Mouse (Mus musculus) forebrain, embryonic 11.5 days (tissue): ENCODE data around the gene Snrpf. TPM values are rescaled to one million over a fixed set of nuclear protein-coding genes. Genes with fewer than 3 reads are reported as not detected.

ENCODE experiments used
- ATAC-seq: fragments of 200-750 bp; cut with Nextera tagmentation; replicated peaks from 2 replicates; pipeline ENCODE4 v1.8.0; 2017; ENCODE audit warnings: moderate TSS enrichment; ENCODE audit not compliant: low FRiP score
- DNase-seq: peaks from one replicate; pipeline ENCODE4 v3.0.0-alpha.2; 2017; ENCODE audit warnings: low spot score
- H3K27ac ChIP-seq: fragments of 300-500 bp; sonication (generic); 2 replicates; pipeline ENCODE4 v1.5.1; 2014; ENCODE audit warnings: low read depth, low read length
- H3K27me3 ChIP-seq: fragments of 300-500 bp; sonication (generic); 2 replicates; pipeline ENCODE4 v1.6.1; 2014; ENCODE audit warnings: mild to moderate bottlenecking, low read length, mixed read lengths; ENCODE audit not compliant: control insufficient read depth, insufficient read depth
- H3K36me3 ChIP-seq: fragments of 300-500 bp; sonication (generic); 2 replicates; pipeline ENCODE4 v1.6.1; 2014; ENCODE audit warnings: mild to moderate bottlenecking, low read length, moderate library complexity, mixed read lengths; ENCODE audit not compliant: control insufficient read depth, insufficient read depth
- H3K4me1 ChIP-seq: fragments of 300-500 bp; sonication (generic); replicated peaks from 2 replicates; pipeline ENCODE4 v1.6.1; 2014; ENCODE audit warnings: low read length, mixed read lengths; ENCODE audit not compliant: control insufficient read depth, insufficient read depth
- H3K4me2 ChIP-seq: fragments of 300-500 bp; sonication (generic); 2 replicates; pipeline ENCODE4 v1.6.1; 2014; ENCODE audit warnings: low read depth, mild to moderate bottlenecking, low read length, moderate library complexity, mixed read lengths; ENCODE audit not compliant: severe bottlenecking
- H3K4me3 ChIP-seq: fragments of 300-500 bp; sonication (generic); 2 replicates; pipeline ENCODE4 v1.5.1; 2014; ENCODE audit warnings: low read depth, low read length
- H3K9ac ChIP-seq: fragments of 300-500 bp; sonication (generic); 2 replicates; pipeline ENCODE4 v1.6.1; 2014; ENCODE audit warnings: low read length
- H3K9me3 ChIP-seq: fragments of 300-500 bp; sonication (generic); 2 replicates; pipeline ENCODE4 v1.6.1; 2016; ENCODE audit warnings: low read length, mixed read lengths; ENCODE audit not compliant: control insufficient read depth
- WGBS: fragments of 180-500 bp; shearing (Covaris S2); extraction: QIAGEN DNeasy Blood & Tissue Kit; methylation state at CpG from one replicate; pipeline ENCODE4 v1.1.7; 2014; 5-methylcytosine and 5-hydroxymethylcytosine counted together
- polyA plus RNA-seq: library from polyadenylated mRNA; unstranded; fragments of >200 nt; fragmentation: Nextera tagmentation; extraction: Ambion mirVana; gene quantifications from 2 replicates; pipeline ENCODE4 v1.2.1, GENCODE M21; 2014

Gene Snrpf
- polyA plus RNA-seq, 1 experiment from 2014 or later, result 155 TPM

DNA sequence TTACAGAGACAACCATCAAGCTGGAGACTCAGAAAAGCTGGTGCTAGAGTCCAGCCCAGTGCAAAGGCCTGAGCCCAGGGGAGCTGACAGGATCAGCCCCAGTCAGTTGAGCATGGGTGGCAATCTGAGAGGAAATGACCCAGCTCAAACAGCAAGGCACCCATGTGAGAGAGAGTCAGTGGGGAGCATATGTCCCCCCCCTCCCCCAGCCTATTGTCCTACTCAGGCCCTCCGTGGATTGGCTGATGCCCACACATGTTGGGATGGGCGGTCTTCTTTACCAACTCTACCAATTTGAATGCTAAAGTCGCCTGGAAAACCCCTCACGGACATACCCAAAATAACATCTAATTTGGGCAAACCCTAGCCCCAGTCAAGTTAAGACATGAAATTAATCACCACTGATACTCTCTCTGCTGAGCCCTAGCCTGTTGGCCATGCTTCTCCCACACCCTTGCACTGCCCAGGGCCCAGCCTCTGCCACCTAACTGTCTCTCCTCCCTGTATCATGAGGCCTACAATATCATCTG is 41.7 kb downstream of the Snrpf start:
- ATAC-seq (peak; percentile 36; the same call in 1 of the 2 replicates), DNase-seq (no peak)
- 96% methylated on average over 4 of the region's 4 CpGs for WGBS
- H3K4me2 ChIP-seq, result no peak overlapping the region
- no peaks in the 10 kb centered on the region for H3K36me3 ChIP-seq
- H3K9ac ChIP-seq, result no peak overlapping the region
- no peak overlapping the region for H3K27ac ChIP-seq
- no peaks in the 10 kb centered on the region for H3K4me1 ChIP-seq
- no peaks in the 10 kb centered on the region for H3K9me3 ChIP-seq
- no peak overlapping the region for H3K4me3 ChIP-seq
- H3K27me3 ChIP-seq, result no peaks in the 10 kb centered on the region

DNA sequence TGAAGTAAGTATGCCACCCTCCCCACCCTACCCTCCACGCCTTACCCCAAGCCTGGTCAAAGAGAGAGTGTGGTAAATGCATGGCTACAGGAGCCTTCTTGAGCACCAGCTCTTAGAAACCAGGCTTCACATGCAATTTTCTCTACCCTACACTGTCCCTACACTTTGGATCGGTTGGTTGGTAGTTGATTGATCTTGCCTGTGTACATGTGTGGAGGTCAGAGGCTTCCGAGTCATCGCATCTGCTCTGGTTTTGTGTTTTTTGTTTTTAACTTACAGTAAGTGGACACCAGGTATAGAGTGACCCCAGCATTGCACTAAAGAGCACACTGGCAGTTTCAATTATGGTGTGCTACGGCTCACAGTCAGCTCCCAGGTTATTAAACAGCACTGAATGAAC is 45.3 kb downstream of the Snrpf start:
- DNase-seq, result no peak

GRCm38 (mm10) chr10:93543176-93543575 is 46.3 kb downstream of the Snrpf start:
- Histone ChIP-seq H3K27me3 (no peaks in the 10 kb centered on the region; the same call in 1 of the 2 replicates), H3K9me3 (no peaks in the 10 kb centered on the region), H3K4me2 (no peak overlapping the region), H3K4me1 (no peaks in the 10 kb centered on the region; the same call in 1 of the 2 replicates), H3K4me3 (no peak overlapping the region), H3K36me3 (no peaks in the 10 kb centered on the region), H3K9ac (no peak overlapping the region), H3K27ac (no peak overlapping the region)
- DNase-seq (no peak), ATAC-seq (no peak)
- 58% methylated on average over 6 of the region's 6 CpGs for WGBS

More for the DNA sequence above, 45.3 kb downstream of the Snrpf start:
- H3K27me3 ChIP-seq, result no peaks in the 10 kb centered on the region
- 81% methylated on average over 5 of the region's 5 CpGs for WGBS
- H3K27ac ChIP-seq, result no peak overlapping the region
- no peak overlapping the region for H3K9ac ChIP-seq
- H3K36me3 ChIP-seq, result no peaks in the 10 kb centered on the region
- H3K4me1 ChIP-seq, result no peaks in the 10 kb centered on the region; the same call in 1 of the 2 replicates
- H3K4me3 ChIP-seq, result no peak overlapping the region
- ATAC-seq, result no peak
- no peaks in the 10 kb centered on the region for H3K9me3 ChIP-seq
- H3K4me2 ChIP-seq, result no peak overlapping the region

- Histone ChIP-seq H3K4me1 (no peaks in the 10 kb centered on the region; the same call in 1 of the 2 replicates), H3K4me3 (no peak overlapping the region), H3K36me3 (no peaks in the 10 kb centered on the region), H3K27me3 (no peaks in the 10 kb centered on the region; the same call in 1 of the 2 replicates), H3K4me2 (no peak overlapping the region), H3K27ac (no peak overlapping the region), H3K9ac (no peak overlapping the region), H3K9me3 (no peaks in the 10 kb centered on the region)
- ATAC-seq (no peak), DNase-seq (no peak)
- WGBS, result 32% methylated on average over 4 of the region's 4 CpGs
Measured at GRCm38 (mm10) chr10:93542356-93542755, 47.1 kb downstream of the Snrpf start.

DNA sequence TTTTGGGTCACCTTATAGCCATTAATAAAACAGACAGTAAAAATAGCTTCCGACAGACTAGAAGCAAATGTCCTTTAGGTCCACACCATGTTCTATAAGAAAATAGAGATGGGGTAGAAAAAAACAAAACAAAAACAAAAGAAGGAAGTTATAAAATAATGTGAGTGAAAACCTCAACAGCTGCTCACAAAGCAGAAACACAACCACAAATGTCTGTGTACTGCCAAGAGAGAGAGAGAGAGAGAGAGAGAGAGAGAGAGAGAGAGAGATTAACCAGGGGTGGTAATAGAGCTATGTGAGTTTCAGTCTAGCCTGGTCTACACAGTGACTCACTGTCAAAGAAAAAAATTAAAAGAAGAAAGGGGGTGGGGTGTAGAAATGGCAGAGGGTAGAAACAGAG is 47.9 kb downstream of the Snrpf start:
- no peak for ATAC-seq
- 83% methylated on average over 1 of the region's 1 CpGs for WGBS

DNA sequence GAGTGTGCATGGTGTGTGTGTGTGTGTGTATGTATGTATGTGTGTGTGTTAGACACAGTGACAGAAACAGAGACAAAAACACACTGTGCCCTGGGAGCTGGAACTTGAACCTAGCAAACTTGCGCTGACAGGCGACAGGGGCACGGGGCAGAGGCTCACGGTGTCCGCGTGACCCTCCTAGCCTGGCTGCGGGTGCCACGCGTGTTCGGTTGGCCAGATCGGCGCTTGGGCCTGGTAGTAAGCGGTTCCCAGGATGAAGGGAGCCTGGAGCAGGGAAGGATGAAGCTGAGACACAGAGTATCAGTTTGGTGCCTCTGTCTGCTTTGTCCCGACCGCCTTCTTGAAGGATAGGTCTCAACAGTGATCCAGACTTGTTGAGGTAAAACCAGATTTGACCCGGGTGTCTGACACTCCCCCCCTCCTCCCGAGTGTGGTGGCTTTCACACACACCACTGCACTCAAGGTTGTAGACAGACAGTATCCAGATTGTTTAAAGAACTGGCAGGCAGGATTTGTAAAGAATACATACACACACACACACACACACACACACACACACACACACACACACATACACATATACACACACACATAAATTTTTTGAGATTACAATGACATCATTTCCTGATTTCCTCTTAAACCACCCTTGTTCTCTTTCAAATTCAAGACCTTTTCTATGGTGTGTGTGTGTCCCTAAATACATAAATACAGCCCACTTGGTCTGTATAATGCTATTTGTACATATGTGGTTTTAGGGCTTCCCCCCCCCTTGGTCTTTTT is 48.9 kb downstream of the Snrpf start, which contains the start of gene Ccdc38:
Gene Ccdc38, plus strand, starts transcription at position 202 of the 780 bp plus-strand sequence.
- H3K4me2 ChIP-seq, result peak within 1 kb of the TSS; percentile 70
- no peaks in the 10 kb centered on the region for H3K9me3 ChIP-seq
- WGBS, result 75% methylated on average over 17 of the region's 17 CpGs
- peak within 1 kb of the TSS; percentile 30 for H3K4me3 ChIP-seq
- DNase-seq, result no peak
- H3K36me3 ChIP-seq, result no peaks in the 10 kb centered on the region
- no peaks in the 10 kb centered on the region; the same call in 1 of the 2 replicates for H3K27me3 ChIP-seq
- no peak for ATAC-seq
- H3K9ac ChIP-seq, result peak within 1 kb of the TSS; percentile 53
- H3K27ac ChIP-seq, result no peak within 1 kb of the TSS
- H3K4me1 ChIP-seq, result no peaks in the 10 kb centered on the region; the same call in 1 of the 2 replicates

More for the DNA sequence above, 47.9 kb downstream of the Snrpf start:
- H3K27me3 ChIP-seq, result no peaks in the 10 kb centered on the region; the same call in 1 of the 2 replicates
- H3K27ac ChIP-seq, result no peak overlapping the region
- H3K9ac ChIP-seq, result no peak overlapping the region
- H3K4me1 ChIP-seq, result no peaks in the 10 kb centered on the region; the same call in 1 of the 2 replicates
- H3K9me3 ChIP-seq, result no peaks in the 10 kb centered on the region
- H3K36me3 ChIP-seq, result no peaks in the 10 kb centered on the region
- H3K4me2 ChIP-seq, result no peak overlapping the region
- no peak overlapping the region for H3K4me3 ChIP-seq
- no peak for DNase-seq

GRCm38 (mm10) chr10:93539775-93540430 is 49.6 kb downstream of the Snrpf start, which contains the start of gene Amdhd1:
Gene Amdhd1, minus strand, starts transcription at chr10:93540033.
- H3K4me2 ChIP-seq, result peak within 1 kb of the TSS; percentile 70
- H3K9me3 ChIP-seq, result no peaks in the 10 kb centered on the region
- peak; percentile 95 for ATAC-seq
- H3K9ac ChIP-seq, result peak within 1 kb of the TSS; percentile 53
- peak within 1 kb of the TSS; percentile 30 for H3K4me3 ChIP-seq
- no peaks in the 10 kb centered on the region; the same call in 1 of the 2 replicates for H3K4me1 ChIP-seq
- no peaks in the 10 kb centered on the region; the same call in 1 of the 2 replicates for H3K27me3 ChIP-seq
- no peak within 1 kb of the TSS for H3K27ac ChIP-seq
- WGBS, result 6% methylated on average over 35 of the region's 35 CpGs
- DNase-seq, result peak; percentile 92
- H3K36me3 ChIP-seq, result no peaks in the 10 kb centered on the region

DNA sequence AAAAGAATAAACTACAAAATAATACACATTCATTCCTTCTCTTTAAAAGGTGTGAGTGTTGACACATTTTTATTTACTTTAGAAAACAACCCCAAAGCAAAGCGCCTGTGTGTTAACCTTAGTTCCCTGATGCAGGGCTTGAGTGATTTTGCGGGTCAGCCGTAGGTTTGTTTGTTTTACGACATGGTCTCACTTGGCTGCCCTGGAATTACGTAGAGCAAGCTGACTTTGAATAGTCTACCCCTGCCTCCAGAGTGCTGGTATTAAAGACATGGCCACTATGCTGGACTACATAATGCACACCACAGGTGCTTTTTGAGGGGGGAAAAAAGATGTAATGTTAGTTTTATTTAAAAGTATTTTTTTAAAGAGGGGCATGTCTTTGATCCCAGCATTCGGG is 50.7 kb downstream of the Snrpf start:
- H3K27me3 ChIP-seq, result no peaks in the 10 kb centered on the region; the same call in 1 of the 2 replicates
- 77% methylated on average over 6 of the region's 6 CpGs for WGBS
- no peak overlapping the region for H3K4me3 ChIP-seq
- ATAC-seq (no peak), DNase-seq (no peak)
- H3K4me1 ChIP-seq, result no peaks in the 10 kb centered on the region; the same call in 1 of the 2 replicates
- H3K36me3 ChIP-seq, result no peaks in the 10 kb centered on the region
- no peak overlapping the region for H3K9ac ChIP-seq
- no peak overlapping the region for H3K27ac ChIP-seq
- no peaks in the 10 kb centered on the region for H3K9me3 ChIP-seq
- H3K4me2 ChIP-seq, result no peak overlapping the region
